Mouse (Mus musculus) myocyte (in vitro differentiated cells): ENCODE measurements at regions not wholly inside any gene's neighbourhood (a gene's known extent, or its start where the extent isn't known, plus 50 kb on each side); places are given as distances from the start of the nearest gene placed in this dataset.
A peak's percentile ranks its signal among the peaks of the same experiment; 100 is the strongest.

Experiments used
- H3K27me3 ChIP-seq: one replicate; pipeline ENCODE4 v1.6.1; 2011; ENCODE audit not compliant: control insufficient read depth, insufficient read depth, insufficient read length
- H3K36me3 ChIP-seq: one replicate; pipeline ENCODE4 v1.6.1; 2011; ENCODE audit not compliant: control insufficient read depth, insufficient read depth
- H3K4me2 ChIP-seq: one replicate; pipeline ENCODE4 v1.6.1; 2011; ENCODE audit warnings: low read depth, control low read depth
- H3K4me3 ChIP-seq: one replicate; pipeline ENCODE4 v1.5.1; 2011; ENCODE audit warnings: mild to moderate bottlenecking, control low read depth, moderate library complexity
- H3K79me2 ChIP-seq: one replicate; pipeline ENCODE4 v1.6.1; 2011; ENCODE audit not compliant: control insufficient read depth, insufficient read depth
- H3ac ChIP-seq: one replicate; pipeline ENCODE4 v1.6.1; 2011; ENCODE audit not compliant: control insufficient read depth, insufficient read length
- CEBPB ChIP-seq: IDR thresholded peaks from 2 replicates; pipeline ENCODE4 v1.6.1; 2011; ENCODE audit warnings: mild to moderate bottlenecking, moderate library complexity; ENCODE audit not compliant: poor library complexity, insufficient read depth, severe bottlenecking
- E2F4 ChIP-seq: IDR thresholded peaks from one replicate; pipeline ENCODE4 v1.6.1; 2011; ENCODE audit warnings: mild to moderate bottlenecking, control low read depth, moderate library complexity; ENCODE audit not compliant: insufficient read depth
- MAX ChIP-seq: IDR thresholded peaks from one replicate; pipeline ENCODE4 v1.6.1; 2011; ENCODE audit warnings: low read depth, mild to moderate bottlenecking, control low read depth
- MYOD1 ChIP-seq, 3 experiments: IDR thresholded peaks; one replicate each; pipeline ENCODE4 v1.6.1; 2011; ENCODE audit warnings: control low read depth in 2 of 3, low read depth in 2 of 3, mild to moderate bottlenecking in 2 of 3, moderate library complexity in 1 of 3; ENCODE audit not compliant: insufficient read length in 2 of 3, control insufficient read depth in 1 of 3
- MYOG ChIP-seq, 3 experiments: IDR thresholded peaks; one replicate each; pipeline ENCODE4 v1.6.1; 2011; ENCODE audit warnings: control low read depth in 2 of 3, low read depth in 2 of 3, mild to moderate bottlenecking in 2 of 3; ENCODE audit not compliant: insufficient read length in 2 of 3, control insufficient read depth in 1 of 3, insufficient read depth in 1 of 3
- POLR2A ChIP-seq: IDR thresholded peaks from one replicate; pipeline ENCODE4 v1.6.1; 2011; ENCODE audit warnings: low read depth, mild to moderate bottlenecking, control low read depth, moderate library complexity; ENCODE audit not compliant: insufficient read length
- POLR2AphosphoS2 ChIP-seq: IDR thresholded peaks from one replicate; pipeline ENCODE4 v1.6.1; 2011; ENCODE audit warnings: low read depth, control low read depth; ENCODE audit not compliant: insufficient read length
- REST ChIP-seq: IDR thresholded peaks from one replicate; pipeline ENCODE4 v1.6.1; 2011; ENCODE audit warnings: mild to moderate bottlenecking, control low read depth, moderate library complexity; ENCODE audit not compliant: insufficient read depth, insufficient read length
- SRF ChIP-seq: IDR thresholded peaks from one replicate; pipeline ENCODE4 v1.6.1; 2011; ENCODE audit warnings: low read depth; ENCODE audit not compliant: control insufficient read depth, insufficient read length
- TCF12 ChIP-seq: IDR thresholded peaks from one replicate; pipeline ENCODE4 v1.6.1; 2011; ENCODE audit warnings: mild to moderate bottlenecking, control low read depth; ENCODE audit not compliant: poor library complexity, insufficient read depth, severe bottlenecking
- TCF3 ChIP-seq: IDR thresholded peaks from one replicate; pipeline ENCODE4 v1.6.1; 2011; ENCODE audit warnings: low read depth, control low read depth; ENCODE audit not compliant: insufficient read length
- USF1 ChIP-seq: IDR thresholded peaks from one replicate; pipeline ENCODE4 v1.6.1; 2011; ENCODE audit warnings: low read depth, mild to moderate bottlenecking, control low read depth, moderate library complexity

DNA sequence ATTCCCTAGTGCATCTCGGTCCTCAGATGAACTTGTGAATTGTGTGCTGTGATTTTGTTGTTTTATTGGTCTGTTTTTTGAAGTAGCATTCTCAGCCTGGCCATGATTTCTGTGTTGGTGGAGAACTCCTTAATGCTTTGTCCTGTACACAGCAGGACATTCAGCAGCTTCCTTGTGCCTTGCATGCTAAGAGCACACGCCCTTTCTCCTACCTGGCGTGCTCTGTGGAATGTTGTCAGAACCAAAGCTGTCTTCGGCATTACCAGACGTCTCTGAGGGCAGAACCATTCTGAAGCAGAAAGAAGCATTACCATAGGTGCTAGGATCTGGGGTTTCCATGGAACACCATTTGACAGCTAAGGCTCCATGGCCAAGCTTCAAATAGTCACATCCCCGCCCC is 75.0 kb upstream of the Epc2 start:
- Histone ChIP-seq H3K36me3 (no peaks in the 10 kb centered on the region), H3K4me3 (no peak overlapping the region), H3ac (no peak overlapping the region), H3K27me3 (no peaks in the 10 kb centered on the region), H3K79me2 (no peaks in the 10 kb centered on the region), H3K4me2 (no peak overlapping the region)
- TF ChIP-seq E2F4 (no peak), SRF (no peak), USF1 (no peak), MYOD1 (IDR thresholded peaks at IDR 0.05; ENCODE audit: control insufficient read depth in 1 of 3, insufficient read length in 2 of 3, low read depth in 2 of 3) (no peak), MYOG (IDR thresholded peaks at IDR 0.05; ENCODE audit: control insufficient read depth in 1 of 3, insufficient read depth in 1 of 3, insufficient read length in 2 of 3, low read depth in 2 of 3) (no peak), REST (no peak), CEBPB (no peak), POLR2A (no peak)

DNA sequence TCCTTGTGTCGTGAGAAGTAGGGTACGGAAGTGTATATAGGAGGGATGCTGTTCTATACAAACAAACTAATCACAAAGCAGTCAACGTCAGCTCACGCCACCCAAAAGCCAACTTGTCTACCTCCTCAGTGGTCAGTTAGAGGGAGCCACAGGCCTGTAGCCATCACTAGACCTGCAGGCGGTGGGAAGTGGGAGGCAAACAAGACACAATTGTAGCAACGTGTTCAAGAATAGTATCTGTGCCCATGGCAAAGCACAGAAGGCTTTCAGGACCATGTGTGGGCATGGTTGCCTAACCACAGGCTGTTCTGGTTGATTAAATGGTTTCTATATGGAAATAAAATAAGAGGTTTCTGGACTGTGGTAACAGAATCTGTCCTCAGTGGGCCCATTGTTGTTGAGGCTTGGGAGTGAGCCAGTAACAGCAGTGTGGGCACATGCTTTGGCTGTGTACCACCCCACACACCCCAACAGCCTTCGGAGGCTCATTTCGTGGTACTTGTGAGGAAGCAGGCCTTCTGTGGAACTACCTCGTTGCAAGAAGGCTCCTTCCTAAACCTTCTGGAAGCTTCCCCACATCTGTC is 72.0 kb upstream of the Epc2 start:
- no peaks in the 10 kb centered on the region for H3K36me3 ChIP-seq
- no peak overlapping the region for H3K4me2 ChIP-seq
- H3K27me3 ChIP-seq: no peaks in the 10 kb centered on the region
- no peak overlapping the region for H3K4me3 ChIP-seq
- H3ac ChIP-seq: no peak overlapping the region
- no peaks in the 10 kb centered on the region for H3K79me2 ChIP-seq
- no peak for TF ChIP-seq CEBPB
- no peak for TF ChIP-seq MYOG (IDR thresholded peaks at IDR 0.05; ENCODE audit: control insufficient read depth in 1 of 3, insufficient read depth in 1 of 3, insufficient read length in 2 of 3, low read depth in 2 of 3)
- no peak for TF ChIP-seq MYOD1 (IDR thresholded peaks at IDR 0.05; ENCODE audit: control insufficient read depth in 1 of 3, insufficient read length in 2 of 3, low read depth in 2 of 3)
- TF ChIP-seq POLR2A: no peak
- TF ChIP-seq E2F4: no peak
- no peak for TF ChIP-seq USF1
- TF ChIP-seq TCF12: no peak
- TF ChIP-seq REST: no peak
- TF ChIP-seq MAX: no peak
- no peak for TF ChIP-seq TCF3
- TF ChIP-seq SRF: no peak
- no peak for TF ChIP-seq POLR2AphosphoS2

DNA sequence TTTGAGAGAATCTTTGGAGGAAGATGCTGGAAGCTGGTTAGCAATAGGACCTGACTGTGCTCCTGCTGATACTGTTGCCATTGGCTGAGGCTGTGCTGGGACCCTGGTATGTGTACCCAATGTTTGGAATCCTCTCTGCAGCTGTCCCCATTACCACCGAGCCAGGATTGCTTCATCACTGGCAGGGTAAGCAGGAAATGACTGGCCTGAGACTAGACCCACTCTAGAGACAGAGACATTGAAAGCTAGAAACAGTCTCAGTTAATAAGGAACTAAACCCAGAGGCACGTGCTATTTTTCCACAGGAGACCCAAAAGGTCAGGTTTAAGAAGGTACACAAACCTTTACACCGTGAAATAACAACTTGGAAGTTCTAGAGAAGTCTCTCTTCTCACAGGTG is 70.3 kb upstream of the Epc2 start:
- Histone ChIP-seq H3K36me3 (no peaks in the 10 kb centered on the region), H3K79me2 (no peaks in the 10 kb centered on the region), H3K27me3 (no peaks in the 10 kb centered on the region), H3K4me2 (no peak overlapping the region), H3K4me3 (no peak overlapping the region), H3ac (no peak overlapping the region)
- TF ChIP-seq CEBPB (peak; percentile 68), POLR2A (no peak), POLR2AphosphoS2 (no peak), E2F4 (no peak), MAX (no peak), MYOG (IDR thresholded peaks at IDR 0.05; ENCODE audit: control insufficient read depth in 1 of 3, insufficient read depth in 1 of 3, insufficient read length in 2 of 3, low read depth in 2 of 3) (peak in 1 of 3 experiments; percentile 56), MYOD1 (IDR thresholded peaks at IDR 0.05; ENCODE audit: control insufficient read depth in 1 of 3, insufficient read length in 2 of 3, low read depth in 2 of 3) (peak in 1 of 3 experiments; percentile 48), TCF3 (no peak), TCF12 (no peak), REST (no peak), SRF (no peak), USF1 (no peak)

- H3K4me3 ChIP-seq: no peak overlapping the region
- H3K79me2 ChIP-seq: no peaks in the 10 kb centered on the region
- H3K36me3 ChIP-seq: no peaks in the 10 kb centered on the region
- no peak overlapping the region for H3K4me2 ChIP-seq
- H3ac ChIP-seq: no peak overlapping the region
- H3K27me3 ChIP-seq: no peaks in the 10 kb centered on the region
- TF ChIP-seq USF1 (no peak), CEBPB (no peak), E2F4 (no peak), MYOD1 (IDR thresholded peaks at IDR 0.05; ENCODE audit: control insufficient read depth in 1 of 3, insufficient read length in 2 of 3, low read depth in 2 of 3) (no peak), POLR2AphosphoS2 (no peak), SRF (no peak), MAX (no peak), TCF12 (no peak), REST (no peak), TCF3 (no peak), MYOG (IDR thresholded peaks at IDR 0.05; ENCODE audit: control insufficient read depth in 1 of 3, insufficient read depth in 1 of 3, insufficient read length in 2 of 3, low read depth in 2 of 3) (no peak), POLR2A (no peak)
Observed at GRCm38 (mm10) chr2:49386747-49387146, 64.5 kb upstream of the Epc2 start.

GRCm38 (mm10) chr2:49391322-49392262 is 59.7 kb upstream of the Epc2 start:
- no peaks in the 10 kb centered on the region for H3K27me3 ChIP-seq
- no peak overlapping the region for H3K4me2 ChIP-seq
- no peak overlapping the region for H3ac ChIP-seq
- no peaks in the 10 kb centered on the region for H3K36me3 ChIP-seq
- H3K79me2 ChIP-seq: no peaks in the 10 kb centered on the region
- no peak overlapping the region for H3K4me3 ChIP-seq
- no peak for TF ChIP-seq CEBPB
- no peak for TF ChIP-seq MAX
- no peak for TF ChIP-seq MYOG (IDR thresholded peaks at IDR 0.05; ENCODE audit: control insufficient read depth in 1 of 3, insufficient read depth in 1 of 3, insufficient read length in 2 of 3, low read depth in 2 of 3)
- TF ChIP-seq POLR2AphosphoS2: no peak
- no peak for TF ChIP-seq TCF3
- TF ChIP-seq USF1: no peak
- no peak for TF ChIP-seq REST
- no peak for TF ChIP-seq E2F4
- TF ChIP-seq MYOD1 (IDR thresholded peaks at IDR 0.05; ENCODE audit: control insufficient read depth in 1 of 3, insufficient read length in 2 of 3, low read depth in 2 of 3): no peak
- no peak for TF ChIP-seq SRF
- no peak for TF ChIP-seq POLR2A
- TF ChIP-seq TCF12: no peak
